Mouse (Mus musculus) embryonic facial prominence, embryonic 13.5 days (tissue): ENCODE results near the gene Lpcat4. TPM values are rescaled to one million over a fixed set of nuclear protein-coding genes. Genes with fewer than 3 reads are reported as not detected.

Source experiments
- ATAC-seq: fragments of 200-750 bp; cut with Nextera tagmentation; 2 replicates; pipeline ENCODE4 v1.8.0; 2017; ENCODE audit warnings: low read depth; ENCODE audit not compliant: insufficient number of reproducible peaks, insufficient read depth, low FRiP score, low TSS enrichment
- H3K27ac ChIP-seq: fragments of 300-500 bp; sonication (generic); 2 replicates; pipeline ENCODE4 v1.5.1; 2015; ENCODE audit warnings: moderate library complexity, mild to moderate bottlenecking, inconsistent platforms
- H3K27me3 ChIP-seq: fragments of 300-500 bp; sonication (generic); 2 replicates; pipeline ENCODE4 v1.6.1; 2015; ENCODE audit warnings: mild to moderate bottlenecking, inconsistent platforms
- H3K36me3 ChIP-seq: fragments of 300-500 bp; sonication (generic); 2 replicates; pipeline ENCODE4 v1.6.1; 2015; ENCODE audit warnings: mild to moderate bottlenecking, inconsistent platforms
- H3K4me1 ChIP-seq: fragments of 300-500 bp; sonication (generic); 2 replicates; pipeline ENCODE4 v1.6.1; 2015; ENCODE audit warnings: inconsistent platforms
- H3K4me2 ChIP-seq: fragments of 300-500 bp; sonication (generic); 2 replicates; pipeline ENCODE4 v1.6.1; 2015; ENCODE audit warnings: moderate library complexity, mild to moderate bottlenecking, inconsistent platforms
- H3K4me3 ChIP-seq: fragments of 300-500 bp; sonication (generic); 2 replicates; pipeline ENCODE4 v1.5.1; 2015; ENCODE audit warnings: mild to moderate bottlenecking, inconsistent platforms
- H3K9ac ChIP-seq: fragments of 300-500 bp; sonication (generic); 2 replicates; pipeline ENCODE4 v1.6.1; 2015; ENCODE audit warnings: mild to moderate bottlenecking, inconsistent platforms
- H3K9me3 ChIP-seq: fragments of 300-500 bp; sonication (generic); 2 replicates; pipeline ENCODE4 v1.6.1; 2016; ENCODE audit warnings: inconsistent platforms
- WGBS: fragments of 180-500 bp; shearing (Covaris S2); methylation state at CpG from one replicate; pipeline ENCODE4 v1.1.7; 2015; ENCODE audit warnings: mixed read lengths; 5-methylcytosine and 5-hydroxymethylcytosine counted together
- polyA plus RNA-seq: library from polyadenylated mRNA; unstranded; fragments of >200 nt; fragmentation: Nextera tagmentation; extraction: Ambion mirVana; gene quantifications from 2 replicates; pipeline ENCODE4 v1.2.1, GENCODE M21; 2015

Lpcat4 gene
- polyA plus RNA-seq, 1 experiment from 2014 or later = 15.3 TPM

DNA sequence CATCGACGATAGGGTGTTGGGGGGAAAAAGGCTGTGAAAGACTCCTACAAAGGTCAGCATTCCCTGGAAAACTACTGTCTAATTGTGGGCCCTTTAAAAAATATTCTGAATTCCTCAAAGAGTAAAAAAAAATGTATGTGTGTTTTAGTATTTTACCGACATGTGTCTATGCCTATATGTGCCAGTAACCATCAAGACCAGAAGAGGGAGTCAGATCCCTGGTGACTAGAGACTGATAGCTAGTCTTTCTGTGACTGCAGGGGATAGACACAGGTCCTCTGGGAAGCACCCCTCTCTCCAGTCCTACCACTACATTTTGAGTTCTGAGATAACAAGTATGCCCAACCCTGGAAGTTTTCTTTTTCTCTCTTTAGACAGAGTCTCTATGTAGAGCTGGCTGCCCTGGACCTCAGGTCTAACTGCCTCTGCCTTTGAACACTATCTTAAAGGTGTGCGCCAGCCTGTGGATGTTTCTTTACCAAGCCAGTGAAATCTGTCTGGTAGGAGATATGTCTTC lies 23.6 kb downstream of the Lpcat4 start:
- Histone ChIP-seq H3K9me3 (no peaks in the 10 kb centered on the region), H3K27ac (no peak overlapping the region)
- 32% methylated on average over 4 of the region's 4 CpGs for WGBS

DNA sequence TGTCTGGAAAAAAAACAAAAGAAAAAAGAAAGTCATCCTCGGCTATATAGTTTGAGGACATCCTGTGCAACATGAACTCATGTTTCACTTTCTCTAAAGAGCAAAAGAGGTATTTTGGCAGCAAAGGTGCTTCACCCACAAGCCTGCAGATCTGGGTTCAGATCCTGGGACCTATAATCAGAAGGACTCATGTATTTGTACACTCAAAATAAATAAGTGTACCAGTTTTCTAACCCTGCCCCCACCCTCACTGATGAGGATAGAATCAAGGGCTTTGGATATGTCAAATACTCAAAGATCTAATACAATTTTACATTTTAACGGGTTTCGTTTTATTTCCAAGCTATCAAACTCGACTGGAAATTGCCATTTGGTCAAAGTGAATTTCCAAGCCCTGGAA lies 25.1 kb downstream of the Lpcat4 start:
- H3K27ac ChIP-seq = no peak overlapping the region
- no peaks in the 10 kb centered on the region for H3K27me3 ChIP-seq
- ATAC-seq = no peak
- H3K9me3 ChIP-seq = no peaks in the 10 kb centered on the region
- H3K9ac ChIP-seq = no peak overlapping the region
- H3K4me1 ChIP-seq = peaks cover 31% of the 10 kb centered on the region
- no peaks in the 10 kb centered on the region for H3K36me3 ChIP-seq
- H3K4me2 ChIP-seq = no peak overlapping the region
- 79% methylated on average over 4 of the region's 4 CpGs for WGBS
- H3K4me3 ChIP-seq = no peak overlapping the region

More for the DNA sequence above, 23.6 kb downstream of the Lpcat4 start:
- Histone ChIP-seq H3K4me3 (peak overlapping the region; percentile 66), H3K36me3 (no peaks in the 10 kb centered on the region), H3K4me2 (peak overlapping the region; percentile 77), H3K4me1 (peaks cover 29% of the 10 kb centered on the region), H3K27me3 (no peaks in the 10 kb centered on the region), H3K9ac (peak overlapping the region; percentile 75)
- ATAC-seq = no peak

- peak; percentile 92 for ATAC-seq
- H3K36me3 ChIP-seq = no peaks in the 10 kb centered on the region
- under 1% methylated on average over 83 of the region's 85 CpGs for WGBS
Observed at GRCm38 (mm10) chr2:112265448-112266241, 26.4 kb downstream of the Lpcat4 start, which contains the start of gene Slc12a6. Gene Slc12a6, plus strand, starts transcription at chr2:112265825.

DNA sequence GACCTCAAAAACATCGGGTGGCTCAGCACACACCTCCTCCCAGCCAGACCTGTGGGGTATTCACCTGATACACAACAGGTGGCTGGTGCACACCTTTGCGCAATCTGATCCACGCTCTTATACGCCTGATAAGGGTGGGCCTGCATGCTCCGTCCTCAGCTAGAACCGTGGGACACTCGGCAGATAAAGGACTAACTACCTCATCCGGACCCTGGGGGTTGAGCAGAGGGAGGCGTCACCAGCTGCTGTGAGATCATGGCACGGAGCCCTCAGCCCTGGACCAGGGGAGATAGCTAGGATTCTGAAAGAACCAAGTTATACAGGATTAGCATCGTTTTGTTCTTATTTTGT lies 26.9 kb downstream of the Lpcat4 start, which contains the start of gene Gm21985:
Gene Gm21985, plus strand, starts transcription at position 73 of the 351 bp plus-strand sequence.
- H3K27me3 ChIP-seq = no peaks in the 10 kb centered on the region
- H3K4me1 ChIP-seq = peaks cover 34% of the 10 kb centered on the region
- peak within 1 kb of the TSS; percentile 92 for H3K4me2 ChIP-seq
- WGBS = 2% methylated on average over 11 of the region's 11 CpGs
- H3K27ac ChIP-seq = peak within 1 kb of the TSS; percentile 81
- H3K9me3 ChIP-seq = no peaks in the 10 kb centered on the region
- peak within 1 kb of the TSS; percentile 83 for H3K9ac ChIP-seq
- H3K4me3 ChIP-seq = peak within 1 kb of the TSS; percentile 83
- H3K36me3 ChIP-seq = no peaks in the 10 kb centered on the region
- ATAC-seq = no peak; the same call in 1 of the 2 replicates

More at GRCm38 (mm10) chr2:112265448-112266241, 26.4 kb downstream of the Lpcat4 start, which contains the start of gene Slc12a6:
- Histone ChIP-seq H3K9ac (peak within 1 kb of the TSS; percentile 83), H3K4me2 (peak within 1 kb of the TSS; percentile 92), H3K27me3 (no peaks in the 10 kb centered on the region), H3K9me3 (no peaks in the 10 kb centered on the region), H3K4me1 (peaks cover 34% of the 10 kb centered on the region), H3K27ac (peak within 1 kb of the TSS; percentile 81), H3K4me3 (peak within 1 kb of the TSS; percentile 83)

- 65% methylated on average over 10 of the region's 10 CpGs for WGBS
- H3K27me3 ChIP-seq = no peaks in the 10 kb centered on the region
Observed at GRCm38 (mm10) chr2:112266780-112267179, 27.5 kb downstream of the Lpcat4 start.

GRCm38 (mm10) chr2:112267547-112268269 lies 28.4 kb downstream of the Lpcat4 start:
- Histone ChIP-seq H3K27ac (no peak overlapping the region), H3K4me1 (peaks cover 31% of the 10 kb centered on the region), H3K27me3 (no peaks in the 10 kb centered on the region), H3K4me3 (peak overlapping the region; percentile 83; the same call in 1 of the 2 replicates), H3K9ac (no peak overlapping the region), H3K9me3 (no peaks in the 10 kb centered on the region), H3K36me3 (no peaks in the 10 kb centered on the region), H3K4me2 (peak overlapping the region; percentile 92)
- WGBS = 77% methylated on average over 8 of the region's 8 CpGs
- ATAC-seq = no peak

More at GRCm38 (mm10) chr2:112266780-112267179, 27.5 kb downstream of the Lpcat4 start:
- no peak overlapping the region for H3K27ac ChIP-seq
- H3K9me3 ChIP-seq = no peaks in the 10 kb centered on the region
- H3K4me1 ChIP-seq = peaks cover 34% of the 10 kb centered on the region
- H3K4me3 ChIP-seq = peak overlapping the region; percentile 83
- peak overlapping the region; percentile 83 for H3K9ac ChIP-seq
- H3K36me3 ChIP-seq = no peaks in the 10 kb centered on the region
- ATAC-seq = no peak
- peak overlapping the region; percentile 92 for H3K4me2 ChIP-seq

DNA sequence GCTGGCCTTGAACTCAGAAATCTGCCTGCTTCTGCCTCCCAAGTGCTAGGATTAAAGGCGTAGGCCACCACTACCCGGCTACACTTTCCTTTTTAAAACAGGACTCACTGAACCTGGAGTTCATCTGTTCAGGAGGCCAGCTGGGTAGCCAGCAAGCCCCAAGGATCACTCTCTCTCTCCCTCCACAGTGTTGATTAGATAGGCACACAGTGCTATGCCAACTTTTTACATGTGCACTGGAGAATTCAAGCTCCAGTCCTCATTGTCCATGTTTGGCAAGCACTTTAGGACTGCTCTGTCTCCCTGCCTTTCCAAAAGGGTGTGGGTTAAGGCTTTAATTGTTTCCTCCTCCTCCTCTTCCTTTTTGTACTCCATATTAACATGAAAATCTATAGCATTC lies 30.7 kb downstream of the Lpcat4 start:
- WGBS = 86% methylated on average over 2 of the region's 2 CpGs
- Histone ChIP-seq H3K4me2 (no peak overlapping the region), H3K4me3 (no peak overlapping the region), H3K9me3 (no peaks in the 10 kb centered on the region), H3K27ac (no peak overlapping the region), H3K9ac (no peak overlapping the region), H3K27me3 (no peaks in the 10 kb centered on the region), H3K4me1 (peaks cover 22% of the 10 kb centered on the region), H3K36me3 (no peaks in the 10 kb centered on the region)
- no peak for ATAC-seq

- H3K9ac ChIP-seq = no peak overlapping the region
- no peaks in the 10 kb centered on the region for H3K9me3 ChIP-seq
- no peak for ATAC-seq
- 97% methylated on average over 2 of the region's 2 CpGs for WGBS
- H3K27ac ChIP-seq = no peak overlapping the region
- H3K27me3 ChIP-seq = no peaks in the 10 kb centered on the region
- H3K4me3 ChIP-seq = no peak overlapping the region
- no peak overlapping the region for H3K4me2 ChIP-seq
- peaks cover 5% of the 10 kb centered on the region; the same call in 1 of the 2 replicates for H3K4me1 ChIP-seq
- H3K36me3 ChIP-seq = no peaks in the 10 kb centered on the region
Observed at GRCm38 (mm10) chr2:112272909-112273308, 33.6 kb downstream of the Lpcat4 start.

DNA sequence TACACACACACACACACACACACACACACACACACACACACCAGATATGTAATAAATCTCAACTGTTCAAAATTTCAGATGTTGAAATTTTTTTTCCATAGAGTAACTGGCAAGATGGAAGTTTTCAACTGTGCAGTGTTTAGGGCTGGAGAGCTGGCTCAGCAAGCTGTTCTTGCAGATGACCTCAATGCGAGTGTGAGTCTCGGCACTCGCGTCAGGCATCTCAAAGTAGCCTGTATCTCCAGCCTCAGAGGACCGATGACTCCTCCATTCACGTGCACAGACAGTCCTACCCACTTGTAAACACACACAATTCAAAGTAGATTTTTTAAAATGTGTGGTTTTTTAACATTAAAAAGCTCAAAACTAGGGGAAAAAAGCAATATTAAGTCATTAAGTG lies 34.2 kb downstream of the Lpcat4 start:
- Histone ChIP-seq H3K4me2 (no peak overlapping the region), H3K27ac (no peak overlapping the region), H3K9ac (no peak overlapping the region), H3K27me3 (no peaks in the 10 kb centered on the region), H3K9me3 (no peaks in the 10 kb centered on the region), H3K4me3 (no peak overlapping the region), H3K4me1 (peaks cover 3% of the 10 kb centered on the region; the same call in 1 of the 2 replicates), H3K36me3 (no peaks in the 10 kb centered on the region)
- 91% methylated on average over 6 of the region's 6 CpGs for WGBS
- no peak for ATAC-seq

GRCm38 (mm10) chr2:112276870-112277269 lies 37.6 kb downstream of the Lpcat4 start:
- H3K4me2 ChIP-seq = no peak overlapping the region
- no peak overlapping the region for H3K4me3 ChIP-seq
- no peak overlapping the region for H3K27ac ChIP-seq
- no peak overlapping the region for H3K9ac ChIP-seq
- WGBS = 87% methylated on average over 3 of the region's 3 CpGs
- H3K4me1 ChIP-seq = no peaks in the 10 kb centered on the region
- no peak for ATAC-seq
- no peaks in the 10 kb centered on the region for H3K36me3 ChIP-seq
- no peaks in the 10 kb centered on the region for H3K27me3 ChIP-seq
- no peaks in the 10 kb centered on the region for H3K9me3 ChIP-seq

DNA sequence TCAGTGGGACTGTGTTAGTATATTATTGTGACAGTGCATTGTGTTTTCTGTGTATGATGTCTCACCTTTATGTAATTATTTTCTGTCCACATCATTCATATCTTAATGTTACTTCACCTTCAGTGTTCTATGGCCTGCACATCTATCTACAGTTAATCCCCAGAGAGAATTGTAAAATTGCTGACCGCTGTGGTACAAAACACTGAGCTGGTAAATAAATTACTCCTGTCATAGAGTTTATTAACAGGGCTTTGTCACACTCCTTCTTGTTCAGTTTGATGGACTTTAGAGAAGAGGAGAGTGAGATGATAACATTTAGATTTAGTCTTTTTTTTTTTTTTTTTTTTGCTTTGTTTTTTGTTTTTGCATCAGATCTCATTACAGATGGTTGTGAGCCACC lies 43.6 kb downstream of the Lpcat4 start:
- Histone ChIP-seq H3K9me3 (no peaks in the 10 kb centered on the region), H3K9ac (no peak overlapping the region), H3K4me1 (0 out of 2 replicates have a peak, but pooled peaks cover 3% of the 10 kb centered on the region), H3K27me3 (no peaks in the 10 kb centered on the region), H3K4me3 (no peak overlapping the region), H3K27ac (no peak overlapping the region), H3K4me2 (no peak overlapping the region), H3K36me3 (no peaks in the 10 kb centered on the region)
- WGBS = 91% methylated on average over 1 of the region's 1 CpGs
- ATAC-seq = no peak
